Mouse (Mus musculus) Patski (cell line): Measurements from ENCODE around the gene Slc25a21. TPM values are rescaled to one million over a fixed set of nuclear protein-coding genes. Genes with fewer than 3 reads are reported as not detected.

Experiments used
- ATAC-seq: fragments of 100-300 bp; one replicate; pipeline ENCODE4 v1.8.0; 2021
- CTCF ChIA-PET: fragments of 350-600 bp; sonication (Branson Sonifier 250); formaldehyde crosslinking; loops from one replicate; lab custom pipeline; 2022; ENCODE audit warnings: inconsistent platforms; lab: Charles Lee
- POLR2A ChIA-PET: fragments of 350-600 bp; sonication (Branson Sonifier 250); formaldehyde crosslinking; loops from one replicate; lab custom pipeline; 2022; ENCODE audit warnings: antibody characterized with exemption, inconsistent platforms; lab: Charles Lee
- DNase-seq: peaks from one replicate; pipeline ENCODE4 v3.0.0-alpha.2; 2011; ENCODE audit warnings: low read depth, low spot score
- H3K27me3 ChIP-seq: fragments of 371-371 bp; one replicate; pipeline ENCODE4 v1.5.1; 2021
- CTCF ChIP-seq: fragments of 100-300 bp; IDR thresholded peaks from one replicate; pipeline ENCODE4 v1.5.1; 2021
- in situ Hi-C: fragments of 300-500 bp; cut with MboI; formaldehyde crosslinking; loops from 3 replicates; pipeline ENCODE4 v1.11.1; 2018; ENCODE audit warnings: low pct_unique_long_range_greater_than_20kb, mixed read lengths
- polyA plus RNA-seq: library from polyadenylated mRNA; unstranded; gene quantifications from one replicate; pipeline ENCODE4 v1.2.3, GENCODE M21; 2021

Slc25a21 gene
- polyA plus RNA-seq, 1 experiment from 2014 or later, result 1.1 TPM

DNA sequence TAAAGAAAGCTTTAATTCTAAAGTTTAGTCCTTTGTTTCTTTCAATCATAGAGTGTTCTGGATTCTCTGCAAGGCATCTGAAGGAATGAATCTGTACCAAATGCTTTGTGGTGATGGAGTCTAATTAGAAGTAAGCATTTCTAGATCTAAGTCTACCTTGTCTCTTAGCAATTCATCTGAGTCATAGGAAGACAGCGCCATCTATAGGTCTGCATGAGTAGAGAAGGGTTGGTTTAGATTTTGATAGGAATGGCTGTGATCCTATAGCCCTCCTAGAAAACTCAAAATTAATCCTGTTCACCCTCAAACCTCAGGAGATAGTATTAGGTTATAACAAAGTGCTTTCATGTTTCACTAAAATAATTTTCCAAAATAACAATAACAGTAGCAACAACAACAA is 11.8 kb downstream of the Slc25a21 start:
- ATAC-seq, result no peak
- ChIA-PET CTCF (interaction anchor here (0.7 to 1.3 kb wide), 7 partner anchors 8 to 504 kb away, joined by 3 to 6 read pairs (median 3); no protein-coding TSS in a partner anchor), POLR2A (no interaction called here)
- in situ Hi-C loops, result loop anchor here (5.0 kb wide), 2 partner anchors 198 to 503 kb away; no protein-coding TSS in a partner anchor
- peak; percentile 48 for TF ChIP-seq CTCF
- H3K27me3 ChIP-seq, result peaks cover 7% of the 10 kb centered on the region
- no peak for DNase-seq

DNA sequence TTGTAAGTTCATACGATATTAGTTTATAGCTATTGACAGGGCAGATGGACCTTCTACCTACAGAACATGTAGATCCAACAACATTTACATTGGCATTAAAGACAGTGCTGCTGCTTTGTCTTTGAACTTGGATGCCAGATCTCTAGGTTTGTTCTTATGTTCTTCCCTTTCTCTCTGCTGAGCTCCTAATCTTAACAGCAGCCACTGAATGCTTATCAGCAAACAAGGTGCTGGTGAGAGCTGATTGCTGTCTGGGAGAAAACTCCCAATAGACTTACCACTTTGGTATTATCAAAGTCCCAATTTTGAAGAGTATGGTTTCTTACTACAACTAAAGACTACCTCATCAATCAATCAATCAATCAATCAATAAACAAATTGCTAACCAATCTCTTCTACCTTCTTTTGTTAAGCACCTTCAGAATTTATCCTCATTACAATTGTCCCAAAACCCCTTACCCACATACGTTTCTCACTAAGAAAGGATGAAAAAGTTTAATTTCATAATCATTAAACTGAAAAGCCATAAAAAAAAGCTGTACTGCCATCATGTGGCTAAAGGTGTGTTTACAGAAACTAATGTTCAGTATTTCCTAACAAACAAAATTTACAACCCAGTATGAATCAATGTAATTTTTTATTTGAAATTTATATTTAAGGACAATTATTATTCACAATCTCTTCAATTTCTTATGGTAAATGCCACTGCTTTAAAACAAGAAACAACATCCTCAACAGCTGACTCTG is 12.7 kb downstream of the Slc25a21 start:
- peak; percentile 14 for TF ChIP-seq CTCF
- POLR2A ChIA-PET, result no interaction called here
- no peak for DNase-seq
- CTCF ChIA-PET, result interaction anchor here (0.7 to 1.3 kb wide), 5 partner anchors 9 to 503 kb away, joined by 3 to 6 read pairs (median 3); no protein-coding TSS in a partner anchor
- H3K27me3 ChIP-seq, result peaks cover 7% of the 10 kb centered on the region
- in situ Hi-C loops, result loop anchor here (5.0 kb wide), 2 partner anchors 197 to 502 kb away; no protein-coding TSS in a partner anchor
- no peak for ATAC-seq

DNA sequence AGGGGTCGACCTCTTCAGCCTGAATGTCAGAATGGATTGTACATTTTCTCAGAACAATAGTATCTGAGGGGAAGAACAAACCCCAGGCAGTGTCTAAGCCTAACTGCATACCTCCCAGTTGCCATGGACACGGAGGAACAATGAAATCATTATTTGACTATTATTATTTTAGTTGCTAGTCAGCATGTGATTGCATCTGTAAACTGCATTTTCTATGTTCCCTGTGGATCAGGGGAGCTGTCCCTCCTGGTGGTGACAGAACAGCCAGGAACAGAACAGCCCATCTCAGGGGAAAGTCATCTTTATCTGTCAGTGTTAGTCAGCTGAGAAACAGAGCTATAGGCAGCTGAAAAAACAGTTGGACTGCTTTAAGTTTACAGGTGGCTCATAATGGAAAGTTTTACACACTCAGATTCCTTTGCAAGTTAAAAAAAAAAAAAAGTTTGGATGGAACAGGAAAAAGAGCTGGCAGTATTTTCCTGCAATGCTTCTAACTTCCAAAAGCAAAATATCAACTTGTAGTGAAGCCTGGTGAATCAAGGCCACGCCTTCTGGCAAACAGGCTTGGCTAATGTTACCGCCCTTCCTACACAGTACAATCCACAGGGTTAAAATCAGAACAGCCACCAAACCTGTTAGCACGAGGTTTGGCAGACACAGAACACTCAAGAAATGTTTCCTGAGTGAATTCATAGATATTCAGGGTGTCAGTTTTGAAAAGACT is 17.6 kb downstream of the Slc25a21 start:
- in situ Hi-C loops, result no loop called here
- no peak for TF ChIP-seq CTCF
- DNase-seq (no peak), ATAC-seq (no peak)
- CTCF ChIA-PET, result interaction anchor here (1.0 kb wide), 1 partner anchor 19 kb away, joined by 3 read pairs; no protein-coding TSS in a partner anchor
- H3K27me3 ChIP-seq, result peaks cover 15% of the 10 kb centered on the region
- POLR2A ChIA-PET, result no interaction called here

DNA sequence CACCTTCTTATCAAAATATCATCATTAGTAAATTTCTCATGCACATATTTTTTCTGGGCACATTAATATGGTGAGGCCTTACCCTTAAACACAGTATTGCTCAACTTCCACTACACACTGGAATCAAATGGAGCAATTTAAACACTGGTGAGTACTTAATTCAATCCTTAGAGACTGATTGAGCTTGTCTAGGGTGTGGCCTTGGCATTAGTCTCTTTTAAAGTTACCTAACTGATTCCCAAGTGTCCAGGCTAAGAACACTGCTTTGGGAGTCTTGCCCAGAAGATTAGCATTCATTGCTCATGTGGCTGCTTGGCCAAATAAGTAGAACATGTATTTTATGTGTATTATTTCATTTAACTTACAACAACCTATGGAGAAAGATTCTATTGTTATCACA is 18.5 kb downstream of the Slc25a21 start:
- H3K27me3 ChIP-seq, result peaks cover 15% of the 10 kb centered on the region
- no peak for TF ChIP-seq CTCF
- POLR2A ChIA-PET, result no interaction called here
- in situ Hi-C loops, result no loop called here
- ATAC-seq (no peak), DNase-seq (no peak)
- CTCF ChIA-PET, result interaction anchor here (1.0 kb wide), 1 partner anchor 19 kb away, joined by 3 read pairs; no protein-coding TSS in a partner anchor

DNA sequence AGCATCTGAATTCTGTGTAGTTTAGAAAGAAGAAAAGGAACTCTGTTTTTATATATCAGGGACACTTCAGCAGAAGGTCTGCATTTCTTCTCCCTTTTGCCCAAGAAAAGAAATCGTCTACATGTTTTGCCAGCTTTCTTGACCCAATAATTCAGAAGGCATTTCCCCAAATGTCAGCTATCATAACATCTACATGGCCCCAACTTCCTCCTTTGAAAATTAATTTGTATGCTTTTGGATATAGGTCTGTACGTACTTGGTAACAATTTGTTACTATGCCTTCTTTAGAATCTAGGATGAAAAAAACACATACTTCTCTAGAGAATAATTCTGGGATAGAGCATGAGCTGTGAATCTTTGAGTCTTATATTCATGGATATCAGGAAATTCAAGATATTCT is 34.0 kb downstream of the Slc25a21 start:
- ATAC-seq (no peak), DNase-seq (no peak)
- H3K27me3 ChIP-seq, result peaks cover 13% of the 10 kb centered on the region
- TF ChIP-seq CTCF, result no peak
- CTCF ChIA-PET, result no interaction called here
- in situ Hi-C loops, result no loop called here
- POLR2A ChIA-PET, result no interaction called here

DNA sequence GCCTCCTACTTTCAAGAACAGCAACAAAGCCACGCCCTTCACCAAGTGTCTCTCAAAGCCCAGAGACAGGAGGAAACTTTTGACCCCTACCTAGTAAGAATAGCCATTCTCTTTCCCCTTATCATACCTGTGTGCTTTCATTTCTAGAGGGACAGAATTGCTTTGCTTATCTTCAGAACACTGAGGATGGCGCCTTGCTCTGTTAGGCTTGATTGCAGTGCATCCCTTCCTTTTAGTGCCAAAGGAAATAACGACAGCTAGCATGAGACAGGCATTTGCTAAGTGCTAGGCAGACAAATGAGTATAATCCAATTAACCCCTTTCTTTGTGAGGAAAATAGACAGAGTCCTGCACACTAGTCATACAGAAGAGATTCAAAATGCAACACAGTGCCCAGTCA is 34.4 kb downstream of the Slc25a21 start:
- in situ Hi-C loops, result no loop called here
- POLR2A ChIA-PET, result no interaction called here
- DNase-seq (no peak), ATAC-seq (no peak)
- no peak for TF ChIP-seq CTCF
- peaks cover 16% of the 10 kb centered on the region for H3K27me3 ChIP-seq
- CTCF ChIA-PET, result no interaction called here

GRCm38 (mm10) chr12:57159904-57160303 is 37.4 kb downstream of the Slc25a21 start:
- DNase-seq, result no peak
- no peak for TF ChIP-seq CTCF
- no peak for ATAC-seq
- H3K27me3 ChIP-seq, result peaks cover 16% of the 10 kb centered on the region
- in situ Hi-C loops, result no loop called here
- CTCF ChIA-PET, result interaction anchor here (1.0 kb wide), 1 partner anchor 19 kb away, joined by 3 read pairs; no protein-coding TSS in a partner anchor
- POLR2A ChIA-PET, result no interaction called here

- ATAC-seq (no peak), DNase-seq (no peak)
- peaks cover 15% of the 10 kb centered on the region for H3K27me3 ChIP-seq
- CTCF ChIA-PET, result no interaction called here
- in situ Hi-C loops, result no loop called here
- POLR2A ChIA-PET, result no interaction called here
- peak; percentile 42 for TF ChIP-seq CTCF
These were observed 39.0 kb downstream of the Slc25a21 start for GRCm38 (mm10) chr12:57158266-57158665.

GRCm38 (mm10) chr12:57138937-57139336 is 58.3 kb downstream of the Slc25a21 start:
- CTCF ChIA-PET, result interaction anchor here (0.9 to 1.0 kb wide), 2 partner anchors 10 to 15 kb away, joined by 3 to 5 read pairs; no protein-coding TSS in a partner anchor
- POLR2A ChIA-PET, result no interaction called here
- peaks cover 28% of the 10 kb centered on the region for H3K27me3 ChIP-seq
- ATAC-seq (no peak), DNase-seq (no peak)
- no peak for TF ChIP-seq CTCF
- in situ Hi-C loops, result no loop called here

- ChIA-PET POLR2A (no interaction called here), CTCF (no interaction called here)
- H3K27me3 ChIP-seq, result peaks cover 28% of the 10 kb centered on the region
- in situ Hi-C loops, result no loop called here
- no peak for TF ChIP-seq CTCF
- DNase-seq (no peak), ATAC-seq (no peak)
These were observed 59.5 kb downstream of the Slc25a21 start for GRCm38 (mm10) chr12:57137809-57138208.
